ENCODE assay signal across 21 mouse cellular contexts in genomic region chr13:30814256-30814655, GRCm38 (mm10).
DNase-seq lines count a peak whose midpoint lies in the region; ATAC-seq and TF ChIP-seq lines count a peak whose summit lies in the region.
"Had no signal": no experiment of that assay in that cellular context is flagged by ENCODE, and none has a peak within 500 bp of the region (broad histone marks: within the 10 kb centered on the region; RNA-seq: fewer than 3 reads in every experiment).

No protein-coding gene starts in this region.

- no peak overlapping the region for H3K4me3 ChIP-seq in olfactory bulb, adult 2 months (ENCODE audit: insufficient read depth, low read depth, low read length)
- H3K4me3 ChIP-seq in forebrain, postnatal 0 days (ENCODE audit: low read depth, low read length), result no peak overlapping the region
- H3K4me3 ChIP-seq: forebrain, embryonic 10.5 days; heart, adult 2 months; hindbrain, embryonic 10.5 days had no signal

- H3K27ac ChIP-seq in olfactory bulb, adult 2 months (ENCODE audit: insufficient read depth, low read depth, low read length), result peak overlapping the region; percentile 49
- H3K27ac ChIP-seq in forebrain, postnatal 0 days (ENCODE audit: low read depth, low read length), result no peak overlapping the region
- H3K27ac ChIP-seq: forebrain, embryonic 10.5 days; heart, adult 2 months; hindbrain, embryonic 10.5 days; hindbrain, embryonic 14.5 days had no signal

- H3K4me1 ChIP-seq in olfactory bulb, adult 2 months (ENCODE audit: control insufficient read depth, insufficient read depth, low read length), result peaks cover 12% of the 10 kb centered on the region
- no peaks in the 10 kb centered on the region for H3K4me1 ChIP-seq in forebrain, postnatal 0 days (ENCODE audit: insufficient read depth)
- H3K4me1 ChIP-seq: forebrain, embryonic 10.5 days; hindbrain, embryonic 10.5 days had no signal

- WGBS in olfactory bulb, adult 2 months, result 34% methylated on average over 5 of the region's 5 CpGs
- WGBS in forebrain, postnatal 0 days, result 96% methylated on average over 5 of the region's 5 CpGs

- no peak overlapping the region for H3K9ac ChIP-seq in forebrain, postnatal 0 days
- H3K9ac ChIP-seq: hindbrain, embryonic 14.5 days had no signal

- TF ChIP-seq POLR2A in olfactory bulb, adult 2 months (IDR thresholded peaks at IDR 0.05; ENCODE audit: insufficient read depth, low read depth, low read length), result no peak

- no peak overlapping the region for H3K4me2 ChIP-seq in forebrain, postnatal 0 days (ENCODE audit: low read depth)
- H3K4me2 ChIP-seq: heart, embryonic 11.5 days; hindbrain, embryonic 14.5 days had no signal

- no peak for TF ChIP-seq CTCF in olfactory bulb, adult 2 months (IDR thresholded peaks at IDR 0.05; ENCODE audit: insufficient read depth, low read depth, low read length)
- no peak for TF ChIP-seq CTCF in forebrain, postnatal 0 days (IDR thresholded peaks at IDR 0.05; ENCODE audit: low read depth)

- peak; percentile 15 for DNase-seq in adrenal gland, adult 8-10 months
- DNase-seq in adrenal gland, postnatal 25 days, result no peak
- DNase-seq in ovary, adult 18-20 months (ENCODE audit: low spot score), result peak; percentile 9
- no peak for DNase-seq in ovary, postnatal 14 days (ENCODE audit: low spot score)
- peak; percentile 33 for DNase-seq in induced T-regulatory cell, adult 2 months (ENCODE audit: low read depth)
- no peak for DNase-seq in spleen, postnatal 36 days (ENCODE audit: low spot score in 2 of 2)
- DNase-seq in forebrain, postnatal 0 days, result no peak
- DNase-seq: cerebellum, adult 18-20 months; cerebellum, adult 9-11 months; cerebellum, postnatal 36 days; gastrocnemius, postnatal 36 days; heart, adult 2 months had no signal

- no peaks in the 10 kb centered on the region for H3K27me3 ChIP-seq in forebrain, postnatal 0 days (ENCODE audit: insufficient read depth, low read length)
- H3K27me3 ChIP-seq: CH12.LX, Patski had no signal

- ATAC-seq in forebrain, postnatal 0 days, result no peak
- ATAC-seq: forebrain, embryonic 14.5 days; intestine, embryonic 16.5 days; Patski had no signal

- H3K9me3 ChIP-seq in forebrain, postnatal 0 days (ENCODE audit: low read length), result no peaks in the 10 kb centered on the region
- H3K9me3 ChIP-seq: forebrain, embryonic 10.5 days; hindbrain, embryonic 10.5 days had no signal

- H3K36me3 ChIP-seq in forebrain, postnatal 0 days (ENCODE audit: insufficient read depth), result peaks cover 51% of the 10 kb centered on the region

Comparison
In these comparisons a context has a peak if more than half of its experiments do, and no peak if none do; other contexts are left out.
1. DNase-seq: peak in adrenal gland, adult 8-10 months (single experiment), ovary, adult 18-20 months (single experiment) and induced T-regulatory cell, adult 2 months (single experiment); none in adrenal gland, postnatal 25 days (single experiment), ovary, postnatal 14 days (single experiment), spleen, postnatal 36 days (0 of 2) and forebrain, postnatal 0 days (single experiment).